In the genomic region with DNA sequence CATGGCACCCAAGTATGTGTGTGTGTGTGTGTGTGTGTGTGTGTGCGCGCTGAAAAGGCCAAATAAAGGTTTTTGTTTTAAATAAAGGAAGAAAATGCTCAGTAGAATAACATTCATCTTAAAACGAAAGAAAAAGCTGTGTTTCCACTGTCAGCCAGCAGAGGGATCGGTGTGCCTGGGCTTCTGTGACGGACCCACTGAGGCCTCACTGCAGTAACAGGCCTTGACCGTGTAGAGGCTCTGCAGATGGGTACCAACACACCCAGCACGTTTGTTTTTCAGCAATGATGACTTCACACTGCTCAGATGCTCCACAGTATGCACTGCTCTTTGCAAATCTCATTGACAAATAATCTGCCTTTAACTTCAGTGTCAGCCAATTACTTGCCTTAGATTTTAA, we compare ENCODE assay signal across 8 mouse cellular contexts. TPM values are rescaled to one million over a fixed set of nuclear protein-coding genes. Genes with fewer than 3 reads are reported as not detected.
DNase-seq lines count a peak whose midpoint lies in the region; ATAC-seq and TF ChIP-seq lines count a peak whose summit lies in the region.
"Had no signal": no experiment of that assay in that cellular context is flagged by ENCODE, and none has a peak within 500 bp of the region (broad histone marks: within the 10 kb centered on the region; RNA-seq: fewer than 3 reads in every experiment).

No protein-coding gene starts in this region.

- peak; percentile 82 for TF ChIP-seq CTCF in left cerebral cortex, adult 2 months (IDR thresholded peaks at IDR 0.05)

- intact Hi-C loops in left cerebral cortex, adult 2 months (cut with DNase I), result no loop called here

- peaks cover 3% of the 10 kb centered on the region; the same call in 1 of the 2 replicates for H3K36me3 ChIP-seq in forebrain, embryonic 16.5 days (ENCODE audit: control insufficient read depth, insufficient read depth)

- peak; percentile 85 for DNase-seq in NIH3T3 (ENCODE audit: low read depth)
- DNase-seq in cerebellum, adult 18-20 months, result peak; percentile 74 to 76
- peak; percentile 62 to 65 for DNase-seq in left cerebral cortex, adult 2 months (ENCODE audit: extremely low spot score in 1 of 2, low spot score in 2 of 2)
- peak; percentile 49 to 61 for DNase-seq in right cerebral cortex, postnatal 36 days (ENCODE audit: low spot score in 2 of 2)

- H3K4me3 ChIP-seq in forebrain, embryonic 16.5 days (replicated peaks; ENCODE audit: low read length), result no peak overlapping the region
- H3K4me3 ChIP-seq in left cerebral cortex, adult 2 months, result no peak overlapping the region
- H3K4me3 ChIP-seq: limb, embryonic 12.5 days had no signal

- H3K27ac ChIP-seq in forebrain, embryonic 16.5 days (ENCODE audit: low read length), result no peak overlapping the region
- H3K27ac ChIP-seq in left cerebral cortex, adult 2 months, result no peak overlapping the region
- H3K27ac ChIP-seq: limb, embryonic 12.5 days had no signal

- no peak overlapping the region for H3K9ac ChIP-seq in forebrain, embryonic 16.5 days (replicated peaks; ENCODE audit: low read depth, low read length)
- H3K9ac ChIP-seq: limb, embryonic 12.5 days had no signal

- H3K27me3 ChIP-seq in forebrain, embryonic 16.5 days (replicated peaks; ENCODE audit: control insufficient read depth, insufficient read depth, low read length), result no peaks in the 10 kb centered on the region
- H3K27me3 ChIP-seq: limb, embryonic 12.5 days had no signal

- no peak overlapping the region for H3K4me2 ChIP-seq in forebrain, embryonic 16.5 days (ENCODE audit: low read length)
- H3K4me2 ChIP-seq: limb, embryonic 12.5 days had no signal

- H3K4me1 ChIP-seq in forebrain, embryonic 16.5 days (replicated peaks; ENCODE audit: control insufficient read depth, insufficient read depth, low read length), result no peaks in the 10 kb centered on the region
- H3K4me1 ChIP-seq: limb, embryonic 12.5 days had no signal

- ATAC-seq in forebrain, embryonic 16.5 days, result peak; percentile 90
- ATAC-seq in inflammation-experienced regulatory T-cells, adult 6 months, result peak; percentile 96
- peak; percentile 85 for ATAC-seq in megakaryocyte progenitor cell, adult 5-6 weeks (replicated peaks; ENCODE audit: poor library complexity)

- H3K9me3 ChIP-seq in forebrain, embryonic 16.5 days (ENCODE audit: control insufficient read depth, low read length), result no peaks in the 10 kb centered on the region
- H3K9me3 ChIP-seq: limb, embryonic 12.5 days had no signal

- 20% methylated on average over 7 of the region's 7 CpGs for WGBS in forebrain, embryonic 16.5 days

RNA-seq across cellular contexts. Expression of a gene that starts 18.0 kb away (rescaled TPM):
- 2.0 and 2.3 TPM in 2 replicates for polyA plus RNA-seq in forebrain, embryonic 16.5 days (2015; fragmentation: Nextera tagmentation; extraction: Ambion mirVana)
- under 1 TPM; 0.47 to 0.87 (median 0.70) TPM for polyA plus RNA-seq in inflammation-experienced regulatory T-cells, adult 6 months (2017; shearing (Covaris generic))
- 1 to 10 TPM; 1.3 to 1.9 TPM for total RNA-seq in left cerebral cortex, adult 2 months (2021)
- 0.07 and 1.5 TPM in 2 replicates for total RNA-seq in megakaryocyte progenitor cell, adult 5-6 weeks (2015)
- total RNA-seq in megakaryocyte progenitor cell, adult 5-6 weeks (2017), result 0.20 and 0.21 TPM in 2 replicates

RNA-seq across cellular contexts. Expression of a gene that starts 43.1 kb away (rescaled TPM):
- polyA plus RNA-seq in forebrain, embryonic 16.5 days (2015; fragmentation: Nextera tagmentation; extraction: Ambion mirVana), result 23.8 and 26.4 TPM in 2 replicates
- 1 to 10 TPM; 3.0 to 4.8 (median 3.3) TPM for polyA plus RNA-seq in inflammation-experienced regulatory T-cells, adult 6 months (2017; shearing (Covaris generic))
- total RNA-seq in left cerebral cortex, adult 2 months (2021), result 100 to 1,000 TPM; 128 to 135 TPM
- 1.6 and 3.9 TPM in 2 replicates for total RNA-seq in megakaryocyte progenitor cell, adult 5-6 weeks (2015)
- 2.4 and 3.5 TPM in 2 replicates for total RNA-seq in megakaryocyte progenitor cell, adult 5-6 weeks (2017)

Comparison
In these comparisons a context has a peak if more than half of its experiments do, and no peak if none do; other contexts are left out.
1. RNA of a gene that starts 43.1 kb away (total RNA-seq): 128 to 135 TPM in left cerebral cortex, adult 2 months; 1.6 to 3.9 TPM in megakaryocyte progenitor cell, adult 5-6 weeks; every median in the first group is over 10 times any median in the second.
2. Peak in every context shown above with its lines, with median percentiles within 50 percentile points of each other: DNase-seq and ATAC-seq.